Mouse (Mus musculus) duodenum, adult 2 months (tissue): ENCODE data around the gene Rdh5. TPM values are rescaled to one million over a fixed set of nuclear protein-coding genes. Genes with fewer than 3 reads are reported as not detected.

Source experiments
- polyA plus RNA-seq: library from polyadenylated mRNA; depleted of rRNA; stranded (reverse); fragments of >200 nt; gene quantifications from 2 replicates; pipeline ENCODE4 v1.2.3, GENCODE M21; 2012; ENCODE audit warnings: low replicate concordance; rRNA removed

The Rdh5 gene
- 32.9 and 39.5 TPM in 2 replicates for polyA plus RNA-seq

GRCm38 (mm10) chr10:128922822-128923012, at the start of gene Rdh5:
Rdh5 (minus strand) TSS chr10:128922888.

GRCm38 (mm10) chr10:128960590-128961584, 38.2 kb upstream of the Rdh5 start, which contains the start of gene Mettl7b:
Mettl7b (minus strand) TSS chr10:128960988.

GRCm38 (mm10) chr10:128933574-128933973, 10.9 kb upstream of the Rdh5 start, which contains the start of gene Itga7:
Itga7 (plus strand) TSS chr10:128933818.

DNA sequence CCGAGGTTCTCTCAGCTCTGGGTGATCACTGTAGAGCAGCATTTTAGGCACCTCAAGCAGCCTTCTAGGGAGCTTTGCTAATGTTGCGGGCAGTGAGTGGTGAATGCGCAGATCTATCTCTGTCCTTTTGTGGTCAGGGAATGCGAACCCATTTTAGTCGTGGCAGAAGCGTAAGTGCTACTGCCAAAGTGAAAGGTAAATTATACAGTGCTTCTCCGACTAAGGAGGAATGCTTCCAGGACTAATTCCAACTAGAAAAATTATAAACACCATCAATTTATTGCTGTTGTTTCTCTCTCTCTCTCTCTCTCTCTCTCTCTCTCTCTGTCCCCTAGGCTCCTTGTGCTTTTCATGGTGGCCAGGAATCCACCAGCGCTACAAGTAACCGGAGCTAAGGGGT, 1.2 kb upstream of the Rdh5 start, which contains the start of gene Bloc1s1:
Gene Bloc1s1 (minus strand): TSS at position 101 of the 400 bp plus-strand sequence.

DNA sequence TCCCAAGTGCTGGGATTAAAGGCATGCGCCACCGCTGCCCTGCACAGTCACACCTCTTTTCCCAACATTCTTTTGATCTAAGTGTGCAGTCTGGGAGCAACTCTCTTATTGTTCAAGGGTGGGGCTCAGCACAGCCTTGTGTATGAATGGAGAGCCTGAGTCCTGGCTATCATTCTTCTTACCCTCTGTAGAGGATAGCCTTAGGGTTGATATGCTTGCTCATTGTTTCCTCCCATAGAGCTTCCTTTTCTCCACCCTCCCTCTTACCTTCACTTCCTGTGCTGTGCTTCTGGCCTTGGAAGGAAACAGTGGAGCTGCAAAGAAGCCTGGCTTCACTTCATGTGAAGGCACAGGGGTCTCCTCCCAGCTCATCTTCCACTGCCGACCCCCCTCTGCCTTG, 22.0 kb downstream of the Rdh5 start, which contains the start of gene Cd63:
Gene Cd63 (plus strand): TSS at position 292 of the 400 bp plus-strand sequence.

GRCm38 (mm10) chr10:128891296-128892094, 31.2 kb downstream of the Rdh5 start, which contains the start of gene Gdf11:
Gdf11 (minus strand) TSS chr10:128891718.

Other genes starting within 250 kb of the Rdh5 start
- 3.8 and 12.6 TPM in 2 replicates for gene Suox, start 248.8 kb downstream of the Rdh5 start, polyA plus RNA-seq
- gene Rab5b, start 226.6 kb downstream of the Rdh5 start, polyA plus RNA-seq, result 21.5 and 28.1 TPM in 2 replicates
- gene Pmel, start 218.7 kb downstream of the Rdh5 start, polyA plus RNA-seq, result 1.1 and 2.5 TPM in 2 replicates
- gene Cdk2, start 217.9 kb downstream of the Rdh5 start, polyA plus RNA-seq, result 4.6 and 8.6 TPM in 2 replicates
- 34.6 and 50.5 TPM in 2 replicates for gene Dgka, start 178.0 kb downstream of the Rdh5 start, polyA plus RNA-seq
- gene Pym1, start 175.0 kb downstream of the Rdh5 start, polyA plus RNA-seq, result 16.5 and 19.9 TPM in 2 replicates
- 0.55 and 1.0 TPM in 2 replicates for gene Mmp19, start 132.0 kb downstream of the Rdh5 start, polyA plus RNA-seq
- gene Dnajc14, start 118.8 kb downstream of the Rdh5 start, polyA plus RNA-seq, result 7.2 and 12.6 TPM in 2 replicates
- gene Tmem198b, start 118.5 kb downstream of the Rdh5 start, polyA plus RNA-seq, result 7.6 and 10.1 TPM in 2 replicates
- 0.52 and 0.97 TPM in 2 replicates for gene Sarnp, start 105.6 kb downstream of the Rdh5 start, polyA plus RNA-seq
- 47.6 and 49.5 TPM in 2 replicates for gene Ormdl2, start 101.2 kb downstream of the Rdh5 start, polyA plus RNA-seq
- gene Gdf11, start 31.2 kb downstream of the Rdh5 start, polyA plus RNA-seq, result 0.36 and 0.58 TPM in 2 replicates
- gene Cd63, start 21.9 kb downstream of the Rdh5 start, polyA plus RNA-seq, result 52.9 and 71.0 TPM in 2 replicates
- gene Bloc1s1, start 1.1 kb upstream of the Rdh5 start, polyA plus RNA-seq, result 74.1 and 80.1 TPM in 2 replicates
- 10.0 and 17.7 TPM in 2 replicates for gene Itga7, start 10.9 kb upstream of the Rdh5 start, polyA plus RNA-seq
- 35.7 and 44.8 TPM in 2 replicates for gene Mettl7b, start 38.1 kb upstream of the Rdh5 start, polyA plus RNA-seq
- not detected in 2 replicates for gene Olfr9, start 66.5 kb upstream of the Rdh5 start, polyA plus RNA-seq
- gene Olfr763, start 87.9 kb upstream of the Rdh5 start, polyA plus RNA-seq, result 0.04 TPM in 1 of 2 replicates, not detected in the other
- not detected in 2 replicates for gene Olfr764-ps1, start 117.0 kb upstream of the Rdh5 start, polyA plus RNA-seq
- gene Olfr765, start 127.1 kb upstream of the Rdh5 start, polyA plus RNA-seq, result not detected in 2 replicates
- not detected in 2 replicates for gene Olfr766-ps1, start 146.1 kb upstream of the Rdh5 start, polyA plus RNA-seq
- gene Olfr767, start 160.0 kb upstream of the Rdh5 start, polyA plus RNA-seq, result not detected in 2 replicates
- gene Olfr768, start 176.5 kb upstream of the Rdh5 start, polyA plus RNA-seq, result not detected in 2 replicates
- not detected in 2 replicates for gene Olfr769, start 195.0 kb upstream of the Rdh5 start, polyA plus RNA-seq
- gene Olfr770, start 216.1 kb upstream of the Rdh5 start, polyA plus RNA-seq, result not detected in 2 replicates
- gene Olfr771, start 241.9 kb upstream of the Rdh5 start, polyA plus RNA-seq, result not detected in 2 replicates